Mouse (Mus musculus): Measurements from ENCODE around the gene Rita1.

DNA sequence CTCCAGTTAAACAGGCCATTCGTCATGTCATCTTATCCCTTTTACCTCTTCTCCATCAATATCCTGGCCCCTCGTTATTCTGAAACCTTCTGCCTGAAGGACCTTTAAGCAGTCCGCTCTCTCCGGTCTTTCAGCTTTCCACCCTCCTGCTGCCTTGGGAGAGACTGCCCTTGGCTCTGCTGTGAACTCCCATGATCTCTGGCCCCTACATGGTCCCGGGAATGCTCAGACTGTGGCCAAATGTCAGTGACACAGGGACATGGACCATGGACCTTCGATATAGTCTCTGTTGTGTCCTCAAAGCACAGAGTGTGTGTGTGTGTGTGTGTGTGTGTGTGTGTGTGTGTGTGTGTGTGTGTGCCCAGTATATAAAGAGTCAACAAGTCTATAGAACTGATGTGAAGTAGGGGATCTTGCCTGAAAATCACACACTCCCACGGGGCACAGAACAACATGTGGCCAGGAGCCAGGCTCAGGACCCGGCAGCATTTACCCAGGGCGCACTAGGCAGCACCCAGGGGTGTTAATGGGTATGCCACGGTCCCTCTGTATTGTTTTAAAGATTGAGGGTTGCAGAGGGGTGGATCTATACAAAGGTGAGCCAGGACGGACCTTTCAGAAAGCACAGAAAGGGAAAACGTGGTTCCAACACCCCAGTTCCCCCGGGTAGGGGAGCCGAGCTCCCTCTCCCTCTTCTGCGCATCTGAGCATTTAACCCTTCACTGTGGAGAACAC, 47.1 kb downstream of the Rita1 start:
- TF ChIP-seq CTCF (IDR thresholded peaks at IDR 0.05; ENCODE audit: low read depth, low read length) (no peak), EP300 (IDR thresholded peaks at IDR 0.05; ENCODE audit: insufficient read depth, low read depth, low read length) (no peak)
